Mouse (Mus musculus) hindbrain, postnatal 0 days (tissue): ENCODE measurements at regions not wholly inside any gene's neighbourhood (a gene's known extent, or its start where the extent isn't known, plus 50 kb on each side); places are given as distances from the start of the nearest gene placed in this dataset.
A peak's percentile ranks its signal among the peaks of the same experiment; 100 is the strongest.

Experiments used
- ATAC-seq: fragments of 200-750 bp; cut with Nextera tagmentation; 2 replicates; pipeline ENCODE4 v1.8.0; 2017; ENCODE audit warnings: mild to moderate bottlenecking, moderate TSS enrichment, moderate library complexity
- DNase-seq: peaks from one replicate; pipeline ENCODE4 v3.0.0-alpha.2; 2015; ENCODE audit warnings: low spot score
- H3K27ac ChIP-seq: fragments of 300-500 bp; sonication (generic); 2 replicates; pipeline ENCODE4 v1.5.1; 2014; ENCODE audit warnings: mild to moderate bottlenecking
- H3K27me3 ChIP-seq: fragments of 300-500 bp; sonication (generic); 2 replicates; pipeline ENCODE4 v1.6.1; 2014; ENCODE audit warnings: low read length, mixed read lengths; ENCODE audit not compliant: insufficient read depth
- H3K36me3 ChIP-seq: fragments of 300-500 bp; sonication (generic); 2 replicates; pipeline ENCODE4 v1.6.1; 2014; ENCODE audit warnings: low read length, mixed read lengths; ENCODE audit not compliant: insufficient read depth
- H3K4me1 ChIP-seq: fragments of 300-500 bp; sonication (generic); 2 replicates; pipeline ENCODE4 v1.6.1; 2014; ENCODE audit warnings: antibody characterized with exemption, low read length, mixed read lengths; ENCODE audit not compliant: insufficient read depth
- H3K4me2 ChIP-seq: fragments of 300-500 bp; sonication (generic); 2 replicates; pipeline ENCODE4 v1.6.1; 2014; ENCODE audit warnings: low read depth, mild to moderate bottlenecking, low read length, moderate library complexity, mixed read lengths
- H3K4me3 ChIP-seq: fragments of 300-500 bp; sonication (generic); 2 replicates; pipeline ENCODE4 v1.5.1; 2014; ENCODE audit warnings: low read length
- H3K9ac ChIP-seq: fragments of 300-500 bp; sonication (generic); replicated peaks from 2 replicates; pipeline ENCODE4 v1.6.1; 2014; ENCODE audit warnings: mild to moderate bottlenecking, low read length, moderate library complexity, mixed read lengths
- H3K9me3 ChIP-seq: fragments of 300-500 bp; sonication (generic); 2 replicates; pipeline ENCODE4 v1.6.1; 2016; ENCODE audit warnings: low read length, mixed read lengths
- CTCF ChIP-seq: IDR thresholded peaks from 2 replicates; pipeline ENCODE4 v1.5.1; 2016; ENCODE audit warnings: antibody characterized with exemption, control low read depth, low read depth
- WGBS: fragments of 180-500 bp; shearing (Covaris S2); extraction: QIAGEN DNeasy Blood & Tissue Kit; methylation state at CpG from one replicate; pipeline ENCODE4 v1.1.7; 2014; 5-methylcytosine and 5-hydroxymethylcytosine counted together

GRCm38 (mm10) chr17:63806360-63806759 lies 56.5 kb upstream of the Fer start:
- H3K9ac ChIP-seq, result no peak overlapping the region
- 79% methylated on average over 10 of the region's 10 CpGs for WGBS
- H3K4me1 ChIP-seq, result no peaks in the 10 kb centered on the region
- no peak for TF ChIP-seq CTCF
- no peak overlapping the region for H3K4me2 ChIP-seq
- H3K36me3 ChIP-seq, result no peaks in the 10 kb centered on the region
- no peak for DNase-seq
- H3K4me3 ChIP-seq, result no peak overlapping the region
- no peaks in the 10 kb centered on the region for H3K9me3 ChIP-seq
- no peak overlapping the region for H3K27ac ChIP-seq
- no peaks in the 10 kb centered on the region for H3K27me3 ChIP-seq
- ATAC-seq, result no peak

GRCm38 (mm10) chr17:63807590-63808228 lies 55.2 kb upstream of the Fer start:
- no peak overlapping the region for H3K4me3 ChIP-seq
- TF ChIP-seq CTCF, result no peak
- no peak overlapping the region for H3K9ac ChIP-seq
- 15% methylated on average over 9 of the region's 9 CpGs for whole genome bisulfite sequencing
- H3K27ac ChIP-seq, result no peak overlapping the region
- H3K4me1 ChIP-seq, result no peaks in the 10 kb centered on the region
- H3K36me3 ChIP-seq, result no peaks in the 10 kb centered on the region
- peak; percentile 52 for DNase-seq
- ATAC-seq, result peak; percentile 89
- no peaks in the 10 kb centered on the region for H3K9me3 ChIP-seq
- no peaks in the 10 kb centered on the region for H3K27me3 ChIP-seq
- peak overlapping the region; percentile 7; the same call in 1 of the 2 replicates for H3K4me2 ChIP-seq

- no peaks in the 10 kb centered on the region for H3K9me3 ChIP-seq
- DNase-seq, result peak; percentile 20
- no peak overlapping the region for H3K9ac ChIP-seq
- H3K27me3 ChIP-seq, result no peaks in the 10 kb centered on the region
- no peaks in the 10 kb centered on the region for H3K36me3 ChIP-seq
- H3K4me1 ChIP-seq, result no peaks in the 10 kb centered on the region
- WGBS, result 26% methylated on average over 6 of the region's 6 CpGs
- no peak for ATAC-seq
- H3K4me2 ChIP-seq, result no peak overlapping the region
- no peak overlapping the region for H3K4me3 ChIP-seq
- no peak overlapping the region for H3K27ac ChIP-seq
- no peak for TF ChIP-seq CTCF
These were observed 54.1 kb upstream of the Fer start for GRCm38 (mm10) chr17:63808756-63809155.

- H3K4me3 ChIP-seq, result no peak overlapping the region
- 37% methylated on average over 9 of the region's 9 CpGs for WGBS
These were observed 51.5 kb upstream of the Fer start for GRCm38 (mm10) chr17:63811246-63811785.

GRCm38 (mm10) chr17:63812586-63812985 lies 50.3 kb upstream of the Fer start:
- 32% methylated on average over 3 of the region's 3 CpGs for whole genome bisulfite sequencing
- peak; percentile 49 for DNase-seq

More at GRCm38 (mm10) chr17:63811246-63811785, 51.5 kb upstream of the Fer start:
- no peak for TF ChIP-seq CTCF
- Histone ChIP-seq H3K9ac (no peak overlapping the region), H3K27me3 (no peaks in the 10 kb centered on the region), H3K4me2 (no peak overlapping the region), H3K9me3 (no peaks in the 10 kb centered on the region), H3K4me1 (no peaks in the 10 kb centered on the region), H3K27ac (no peak overlapping the region), H3K36me3 (no peaks in the 10 kb centered on the region)
- no peak for DNase-seq
- no peak for ATAC-seq

More at GRCm38 (mm10) chr17:63812586-63812985, 50.3 kb upstream of the Fer start:
- no peak overlapping the region for H3K27ac ChIP-seq
- no peak for ATAC-seq
- no peak overlapping the region for H3K4me3 ChIP-seq
- H3K4me1 ChIP-seq, result no peaks in the 10 kb centered on the region
- H3K27me3 ChIP-seq, result no peaks in the 10 kb centered on the region
- H3K9ac ChIP-seq, result no peak overlapping the region
- H3K4me2 ChIP-seq, result no peak overlapping the region
- H3K9me3 ChIP-seq, result no peaks in the 10 kb centered on the region
- H3K36me3 ChIP-seq, result no peaks in the 10 kb centered on the region
- TF ChIP-seq CTCF, result no peak
